ENCODE assay signal across 26 mouse cellular contexts in genomic region chr1:160576124-160576523, GRCm38 (mm10).
"Had no signal": no experiment of that assay in that cellular context is flagged by ENCODE, and none has a peak within 500 bp of the region (broad histone marks: within the 10 kb centered on the region; RNA-seq: fewer than 3 reads in every experiment).

No protein-coding gene starts in this region.

- H3K9me3 ChIP-seq: limb, embryonic 10.5 days; limb, embryonic 12.5 days; limb, embryonic 13.5 days; limb, embryonic 15.5 days; liver, embryonic 12.5 days; liver, embryonic 13.5 days; liver, embryonic 15.5 days; lung, embryonic 15.5 days; megakaryocyte, embryonic 14.5 days; midbrain, embryonic 10.5 days; midbrain, embryonic 12.5 days; midbrain, embryonic 13.5 days; midbrain, embryonic 15.5 days had no signal

- H3K27ac ChIP-seq: limb, embryonic 10.5 days; limb, embryonic 12.5 days; limb, embryonic 13.5 days; limb, embryonic 15.5 days; liver, embryonic 12.5 days; liver, embryonic 13.5 days; liver, embryonic 14.5 days; liver, embryonic 15.5 days; lung, embryonic 15.5 days; macrophage; midbrain, embryonic 10.5 days; midbrain, embryonic 12.5 days; midbrain, embryonic 13.5 days; midbrain, embryonic 15.5 days had no signal

- H3K36me3 ChIP-seq: limb, embryonic 10.5 days; limb, embryonic 12.5 days; limb, embryonic 13.5 days; limb, embryonic 15.5 days; liver, embryonic 12.5 days; liver, embryonic 13.5 days; liver, embryonic 15.5 days; lung, embryonic 15.5 days; midbrain, embryonic 10.5 days; midbrain, embryonic 12.5 days; midbrain, embryonic 13.5 days; midbrain, embryonic 15.5 days had no signal

- H3K9ac ChIP-seq: limb, embryonic 12.5 days; limb, embryonic 13.5 days; limb, embryonic 15.5 days; liver, embryonic 12.5 days; liver, embryonic 13.5 days; liver, embryonic 14.5 days; liver, embryonic 15.5 days; liver, postnatal 0 days; lung, embryonic 14.5 days; lung, embryonic 15.5 days; midbrain, embryonic 12.5 days; midbrain, embryonic 13.5 days; midbrain, embryonic 15.5 days had no signal

- H3K27me3 ChIP-seq: limb, embryonic 12.5 days; limb, embryonic 13.5 days; limb, embryonic 15.5 days; liver, embryonic 12.5 days; liver, embryonic 13.5 days; liver, embryonic 15.5 days; lung, embryonic 15.5 days; megakaryocyte, embryonic 14.5 days; midbrain, embryonic 13.5 days; midbrain, embryonic 15.5 days had no signal

- H3K4me1 ChIP-seq: limb, embryonic 10.5 days; liver, embryonic 12.5 days; liver, embryonic 13.5 days; liver, embryonic 15.5 days; lung, embryonic 15.5 days; megakaryocyte, embryonic 14.5 days; midbrain, embryonic 12.5 days had no signal

- H3K4me3 ChIP-seq: limb, embryonic 10.5 days; limb, embryonic 12.5 days; limb, embryonic 13.5 days; limb, embryonic 15.5 days; liver, embryonic 12.5 days; liver, embryonic 13.5 days; liver, embryonic 15.5 days; lung, embryonic 15.5 days; megakaryocyte, embryonic 14.5 days; midbrain, embryonic 10.5 days; midbrain, embryonic 12.5 days; midbrain, embryonic 13.5 days; midbrain, embryonic 15.5 days; myocyte had no signal

- DNase-seq: left cerebral cortex, postnatal 4 days; liver; liver, embryonic 13.5 days; liver, postnatal 0 days; lung, adult 18-20 months; lung, adult 2 months; lung, embryonic 14.5 days; lung, postnatal 14 days; lung, postnatal 36 days; lung, postnatal 4 days; midbrain, embryonic 14.5 days had no signal
